ENCODE assay signal across 13 mouse cellular contexts in genomic region chr16:89675009-89675785, GRCm38 (mm10).
DNase-seq lines count a peak whose midpoint lies in the region; ATAC-seq and TF ChIP-seq lines count a peak whose summit lies in the region.
"Had no signal": no experiment of that assay in that cellular context is flagged by ENCODE, and none has a peak within 500 bp of the region (broad histone marks: within the 10 kb centered on the region; RNA-seq: fewer than 3 reads in every experiment).

No protein-coding gene starts in this region.

- H3K9me3 ChIP-seq in heart, postnatal 0 days (replicated peaks; ENCODE audit: control insufficient read depth, low read length): no peaks in the 10 kb centered on the region
- no peaks in the 10 kb centered on the region for H3K9me3 ChIP-seq in neural tube, embryonic 11.5 days (ENCODE audit: control insufficient read depth, low read length)
- no peaks in the 10 kb centered on the region for H3K9me3 ChIP-seq in liver, embryonic 15.5 days (replicated peaks)
- H3K9me3 ChIP-seq: intestine, embryonic 15.5 days; lung, embryonic 15.5 days had no signal

- no peaks in the 10 kb centered on the region for H3K27me3 ChIP-seq in heart, postnatal 0 days (ENCODE audit: control insufficient read depth, insufficient read depth, low read length)
- H3K27me3 ChIP-seq in neural tube, embryonic 11.5 days (ENCODE audit: control insufficient read depth, insufficient read depth, low read length): no peaks in the 10 kb centered on the region
- H3K27me3 ChIP-seq in liver, embryonic 15.5 days: no peaks in the 10 kb centered on the region
- H3K27me3 ChIP-seq: intestine, embryonic 15.5 days; lung, embryonic 15.5 days had no signal

- H3K4me1 ChIP-seq in heart, postnatal 0 days (ENCODE audit: control insufficient read depth, insufficient read depth): no peaks in the 10 kb centered on the region
- no peaks in the 10 kb centered on the region for H3K4me1 ChIP-seq in neural tube, embryonic 11.5 days (ENCODE audit: control insufficient read depth, insufficient read depth, low read length)
- H3K4me1 ChIP-seq in liver, embryonic 15.5 days (replicated peaks): 0 out of 2 replicates have a peak, but pooled peaks cover 6% of the 10 kb centered on the region
- H3K4me1 ChIP-seq: intestine, embryonic 15.5 days; lung, embryonic 15.5 days had no signal

- H3K9ac ChIP-seq in heart, postnatal 0 days (replicated peaks; ENCODE audit: low read depth, low read length): no peak overlapping the region
- no peak overlapping the region for H3K9ac ChIP-seq in neural tube, embryonic 11.5 days (ENCODE audit: low read length)
- H3K9ac ChIP-seq in liver, embryonic 15.5 days: no peak overlapping the region
- H3K9ac ChIP-seq: intestine, embryonic 15.5 days; lung, embryonic 15.5 days had no signal

- ATAC-seq in heart, postnatal 0 days (ENCODE audit: insufficient read depth, low read depth): peak; percentile 36; the same call in 1 of the 2 replicates
- ATAC-seq in neural tube, embryonic 11.5 days (ENCODE audit: insufficient read depth, low FRiP score, low TSS enrichment): no peak
- ATAC-seq in liver, embryonic 15.5 days (ENCODE audit: insufficient read depth): peak; percentile 74
- ATAC-seq: activated CD4-positive, CD25-positive, alpha-beta regulatory T cell, adult 4 months; intestine, embryonic 15.5 days had no signal

- TF ChIP-seq CTCF in heart, postnatal 0 days (IDR thresholded peaks at IDR 0.05; ENCODE audit: low read depth): no peak

- H3K27ac ChIP-seq in heart, postnatal 0 days (ENCODE audit: low read depth): no peak overlapping the region
- H3K27ac ChIP-seq in neural tube, embryonic 11.5 days (ENCODE audit: low read depth, low read length): no peak overlapping the region
- H3K27ac ChIP-seq in liver, embryonic 15.5 days (replicated peaks): no peak overlapping the region
- H3K27ac ChIP-seq: intestine, embryonic 15.5 days; lung, embryonic 15.5 days had no signal

- DNase-seq in heart, postnatal 0 days (ENCODE audit: low spot score): peak; percentile 7
- no peak for DNase-seq in heart, adult 8-10 months (ENCODE audit: low spot score)
- DNase-seq in neural tube, embryonic 11.5 days (ENCODE audit: low spot score): peak; percentile 33
- no peak for DNase-seq in neural tube, embryonic 10.5 days (ENCODE audit: extremely low spot score, low spot score)
- DNase-seq in frontal cortex, adult 2 months (ENCODE audit: extremely low spot score in 1 of 2, low spot score in 1 of 2): no peak
- DNase-seq in left cerebral cortex, adult 9 months (ENCODE audit: low spot score in 2 of 2): no peak
- DNase-seq: cerebellum, adult 9-11 months; right cerebral cortex, postnatal 14 days; thymus, adult 2 months had no signal

- H3K4me2 ChIP-seq in heart, postnatal 0 days (ENCODE audit: low read depth, low read length): no peak overlapping the region
- H3K4me2 ChIP-seq in neural tube, embryonic 11.5 days (ENCODE audit: low read depth): no peak overlapping the region
- H3K4me2 ChIP-seq in liver, embryonic 15.5 days: no peak overlapping the region
- H3K4me2 ChIP-seq: intestine, embryonic 15.5 days; lung, embryonic 15.5 days had no signal

- no peak overlapping the region for H3K4me3 ChIP-seq in heart, postnatal 0 days (ENCODE audit: low read depth, low read length)
- H3K4me3 ChIP-seq in neural tube, embryonic 11.5 days (ENCODE audit: low read depth, low read length): no peak overlapping the region
- H3K4me3 ChIP-seq in liver, embryonic 15.5 days (replicated peaks): no peak overlapping the region
- H3K4me3 ChIP-seq: intestine, embryonic 15.5 days; lung, embryonic 15.5 days had no signal

- TF ChIP-seq EP300 in heart, postnatal 0 days (IDR thresholded peaks at IDR 0.05; ENCODE audit: low read depth): no peak

- 41% methylated on average over 13 of the region's 13 CpGs for WGBS in heart, postnatal 0 days
- 53% methylated on average over 13 of the region's 13 CpGs for WGBS in neural tube, embryonic 11.5 days
- 17% methylated on average over 13 of the region's 13 CpGs for WGBS in liver, embryonic 15.5 days (ENCODE audit: insufficient replicate concordance)

- H3K36me3 ChIP-seq in heart, postnatal 0 days (replicated peaks; ENCODE audit: control insufficient read depth, insufficient read depth, low read length): no peaks in the 10 kb centered on the region
- no peaks in the 10 kb centered on the region for H3K36me3 ChIP-seq in neural tube, embryonic 11.5 days (ENCODE audit: control insufficient read depth, insufficient read depth, low read length)
- H3K36me3 ChIP-seq in liver, embryonic 15.5 days (replicated peaks): no peaks in the 10 kb centered on the region
- H3K36me3 ChIP-seq: intestine, embryonic 15.5 days; lung, embryonic 15.5 days had no signal

Comparison
In these comparisons a context has a peak if more than half of its experiments do, and no peak if none do; other contexts are left out.
1. DNase-seq: peak in heart, postnatal 0 days (single experiment) and neural tube, embryonic 11.5 days (single experiment); none in heart, adult 8-10 months (single experiment), neural tube, embryonic 10.5 days (single experiment), frontal cortex, adult 2 months (0 of 2) and left cerebral cortex, adult 9 months (0 of 2).